Mouse (Mus musculus): Measurements from ENCODE around the gene Pcgf1. TPM values are rescaled to one million over a fixed set of nuclear protein-coding genes. Genes with fewer than 3 reads are reported as not detected.
A peak's percentile ranks its signal among the peaks of the same experiment; 100 is the strongest.

The Pcgf1 gene
- polyA plus RNA-seq, 1 experiment from 2014 or later, result 22.6 TPM

- WGBS, result 12% methylated on average over 6 of the region's 6 CpGs
- Histone ChIP-seq H3K4me2 (ENCODE audit: low read depth, low read length) (no peak overlapping the region), H3K36me3 (ENCODE audit: control insufficient read depth, insufficient read depth, low read length) (peaks cover 20% of the 10 kb centered on the region), H3K27me3 (replicated peaks; ENCODE audit: control insufficient read depth, insufficient read depth, low read length) (peaks cover 69% of the 10 kb centered on the region), H3K9me3 (ENCODE audit: control insufficient read depth, low read length) (no peaks in the 10 kb centered on the region), H3K27ac (replicated peaks; ENCODE audit: low read depth, low read length) (no peak overlapping the region), H3K4me1 (ENCODE audit: control insufficient read depth, insufficient read depth, low read length) (peaks cover 15% of the 10 kb centered on the region), H3K9ac (ENCODE audit: low read depth, low read length) (no peak overlapping the region), H3K4me3 (ENCODE audit: low read depth, low read length) (no peak overlapping the region)
- ATAC-seq (ENCODE audit: low read depth) (no peak), DNase-seq (ENCODE audit: low spot score) (no peak)
Observed at GRCm38 (mm10) chr6:83084477-83084876, 6.8 kb downstream of the Pcgf1 start.

GRCm38 (mm10) chr6:83086121-83087035 lies 8.7 kb downstream of the Pcgf1 start, which contains the start of gene Lbx2:
TSS of gene Lbx2 (plus strand) at chr6:83086367.
- Histone ChIP-seq H3K4me2 (ENCODE audit: low read depth, low read length) (peak within 1 kb of the TSS; percentile 48), H3K4me1 (ENCODE audit: control insufficient read depth, insufficient read depth, low read length) (peaks cover 15% of the 10 kb centered on the region), H3K27ac (replicated peaks; ENCODE audit: low read depth, low read length) (no peak within 1 kb of the TSS), H3K9ac (ENCODE audit: low read depth, low read length) (peak within 1 kb of the TSS; percentile 30; the same call in 1 of the 2 replicates), H3K9me3 (ENCODE audit: control insufficient read depth, low read length) (no peaks in the 10 kb centered on the region), H3K4me3 (ENCODE audit: low read depth, low read length) (peak within 1 kb of the TSS; percentile 18), H3K27me3 (replicated peaks; ENCODE audit: control insufficient read depth, insufficient read depth, low read length) (peaks cover 83% of the 10 kb centered on the region), H3K36me3 (ENCODE audit: control insufficient read depth, insufficient read depth, low read length) (peaks cover 7% of the 10 kb centered on the region; the same call in 1 of the 2 replicates)
- ATAC-seq (ENCODE audit: low read depth), result no peak
- WGBS, result 4% methylated on average over 29 of the region's 42 CpGs
- DNase-seq (ENCODE audit: low spot score), result no peak

DNA sequence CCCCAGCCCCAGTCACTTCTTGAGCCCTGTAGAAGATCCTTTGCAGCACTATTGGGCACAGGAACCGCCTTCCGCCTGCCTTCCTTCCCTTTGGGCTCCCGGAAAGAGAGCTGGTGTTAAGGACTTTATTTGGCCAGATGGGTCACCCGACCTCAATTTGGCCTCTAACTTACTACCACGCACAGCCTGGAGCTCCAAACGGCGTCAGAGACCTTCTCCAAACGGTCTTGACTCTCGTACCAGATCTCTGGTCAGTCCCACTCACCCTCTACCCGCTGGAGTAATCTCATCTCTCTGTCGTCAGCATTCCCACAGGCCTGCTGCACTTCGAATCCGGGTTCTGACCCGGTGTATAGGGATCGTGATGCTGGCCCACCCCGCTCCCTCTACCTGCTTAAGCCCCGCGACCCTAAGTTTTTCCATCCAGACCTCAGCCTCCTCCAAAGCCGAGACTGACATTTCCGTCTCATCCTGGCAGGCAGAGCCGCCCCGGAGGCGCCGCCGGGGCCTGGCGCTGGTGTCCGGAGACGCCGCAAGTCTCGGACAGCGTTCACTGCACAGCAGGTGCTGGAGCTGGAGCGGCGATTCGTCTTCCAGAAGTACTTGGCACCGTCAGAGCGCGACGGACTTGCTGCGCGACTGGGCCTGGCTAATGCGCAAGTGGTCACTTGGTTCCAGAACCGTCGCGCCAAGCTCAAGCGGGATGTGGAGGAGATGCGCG lies 9.7 kb downstream of the Pcgf1 start:
- WGBS, result 4% methylated on average over 47 of the region's 47 CpGs
- Histone ChIP-seq H3K27me3 (replicated peaks; ENCODE audit: control insufficient read depth, insufficient read depth, low read length) (peaks cover 82% of the 10 kb centered on the region), H3K9ac (ENCODE audit: low read depth, low read length) (0 out of 2 replicates have a peak overlapping the region, but pooled peaks have one; percentile 30), H3K4me1 (ENCODE audit: control insufficient read depth, insufficient read depth, low read length) (peaks cover 15% of the 10 kb centered on the region), H3K4me3 (ENCODE audit: low read depth, low read length) (peak overlapping the region; percentile 27), H3K9me3 (ENCODE audit: control insufficient read depth, low read length) (no peaks in the 10 kb centered on the region), H3K4me2 (ENCODE audit: low read depth, low read length) (peak overlapping the region; percentile 40), H3K27ac (replicated peaks; ENCODE audit: low read depth, low read length) (no peak overlapping the region), H3K36me3 (ENCODE audit: control insufficient read depth, insufficient read depth, low read length) (no peaks in the 10 kb centered on the region)
- DNase-seq (ENCODE audit: low spot score) (no peak), ATAC-seq (ENCODE audit: low read depth) (no peak)

GRCm38 (mm10) chr6:83087926-83088260 lies 10.2 kb downstream of the Pcgf1 start:
- Histone ChIP-seq H3K27me3 (replicated peaks; ENCODE audit: control insufficient read depth, insufficient read depth, low read length) (peaks cover 76% of the 10 kb centered on the region), H3K4me3 (ENCODE audit: low read depth, low read length) (peak overlapping the region; percentile 27), H3K9me3 (ENCODE audit: control insufficient read depth, low read length) (no peaks in the 10 kb centered on the region), H3K4me2 (ENCODE audit: low read depth, low read length) (peak overlapping the region; percentile 40), H3K27ac (replicated peaks; ENCODE audit: low read depth, low read length) (no peak overlapping the region), H3K4me1 (ENCODE audit: control insufficient read depth, insufficient read depth, low read length) (peaks cover 15% of the 10 kb centered on the region), H3K9ac (ENCODE audit: low read depth, low read length) (no peak overlapping the region), H3K36me3 (ENCODE audit: control insufficient read depth, insufficient read depth, low read length) (no peaks in the 10 kb centered on the region)
- 9% methylated on average over 9 of the region's 9 CpGs for WGBS
- ATAC-seq (ENCODE audit: low read depth) (no peak), DNase-seq (ENCODE audit: low spot score) (no peak)

DNA sequence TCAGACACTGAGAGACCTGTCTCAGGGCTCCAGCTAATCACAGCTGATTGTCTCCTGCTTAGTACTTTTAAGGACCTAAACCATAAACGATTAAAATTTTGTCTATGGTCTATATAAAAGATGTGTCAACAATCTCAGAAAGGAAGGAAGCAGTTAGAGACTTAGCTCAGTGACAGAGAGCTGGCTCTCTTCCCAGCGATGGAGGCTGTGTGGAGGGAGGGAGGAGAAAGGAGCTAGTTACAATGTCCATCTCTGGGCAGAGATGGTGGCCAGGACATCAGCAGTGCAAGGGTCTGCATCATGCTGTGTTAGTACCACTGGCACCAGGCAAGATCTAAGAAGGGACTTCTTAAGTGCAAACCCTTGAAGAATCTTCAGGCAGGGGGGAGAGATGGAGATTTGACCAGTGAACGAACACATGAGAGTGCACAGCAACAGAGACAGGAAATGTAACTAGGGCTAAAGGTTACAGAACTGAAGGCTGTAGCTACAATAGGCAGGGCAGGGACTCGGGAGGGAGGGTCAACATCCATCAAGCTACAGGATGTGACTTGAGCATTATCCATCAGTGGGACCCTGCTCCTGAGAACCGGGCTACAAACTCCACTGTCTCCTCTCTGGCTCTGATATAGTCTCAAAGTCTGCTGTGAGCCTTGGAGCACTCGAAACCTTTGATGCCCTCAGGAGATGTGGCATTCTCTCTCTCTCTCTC lies 14.9 kb downstream of the Pcgf1 start:
- ATAC-seq (ENCODE audit: low read depth), result no peak
- 31% methylated on average over 6 of the region's 6 CpGs for WGBS
- Histone ChIP-seq H3K4me3 (ENCODE audit: low read depth, low read length) (no peak overlapping the region), H3K4me1 (ENCODE audit: control insufficient read depth, insufficient read depth, low read length) (peaks cover 3% of the 10 kb centered on the region), H3K36me3 (ENCODE audit: control insufficient read depth, insufficient read depth, low read length) (no peaks in the 10 kb centered on the region), H3K27me3 (replicated peaks; ENCODE audit: control insufficient read depth, insufficient read depth, low read length) (peaks cover 32% of the 10 kb centered on the region), H3K4me2 (ENCODE audit: low read depth, low read length) (no peak overlapping the region), H3K9ac (ENCODE audit: low read depth, low read length) (no peak overlapping the region), H3K27ac (replicated peaks; ENCODE audit: low read depth, low read length) (no peak overlapping the region), H3K9me3 (ENCODE audit: control insufficient read depth, low read length) (peaks cover 4% of the 10 kb centered on the region; the same call in 1 of the 2 replicates)
- no peak for DNase-seq (ENCODE audit: low spot score)

DNA sequence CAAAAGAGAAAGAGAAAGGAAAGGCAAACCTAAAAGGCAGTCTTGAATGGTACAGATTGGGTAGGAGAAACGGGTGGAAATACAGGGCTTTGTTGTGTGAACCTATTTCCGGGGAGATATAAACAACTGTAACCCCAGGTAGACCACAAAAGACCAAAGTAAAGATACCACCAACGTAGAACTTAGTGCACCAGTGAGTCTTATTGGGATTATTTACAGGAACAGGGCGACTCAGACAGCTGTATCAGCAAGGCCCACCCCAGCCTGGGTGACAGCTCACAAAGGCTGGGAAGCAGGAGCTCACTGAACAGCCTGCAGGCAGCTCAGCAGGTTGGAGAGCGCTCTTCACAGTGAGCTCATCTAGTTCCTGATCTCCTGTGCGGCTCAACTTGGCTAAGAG lies 18.3 kb downstream of the Pcgf1 start:
- H3K4me3 ChIP-seq (ENCODE audit: low read depth, low read length), result no peak overlapping the region
- no peak overlapping the region for H3K9ac ChIP-seq (ENCODE audit: low read depth, low read length)
- H3K27ac ChIP-seq (replicated peaks; ENCODE audit: low read depth, low read length), result no peak overlapping the region
- ATAC-seq (ENCODE audit: low read depth), result no peak
- 41% methylated on average over 6 of the region's 6 CpGs for WGBS
- H3K4me2 ChIP-seq (ENCODE audit: low read depth, low read length), result no peak overlapping the region
- peaks cover 4% of the 10 kb centered on the region; the same call in 1 of the 2 replicates for H3K9me3 ChIP-seq (ENCODE audit: control insufficient read depth, low read length)
- H3K27me3 ChIP-seq (replicated peaks; ENCODE audit: control insufficient read depth, insufficient read depth, low read length), result 0 out of 2 replicates have a peak, but pooled peaks cover 5% of the 10 kb centered on the region
- H3K36me3 ChIP-seq (ENCODE audit: control insufficient read depth, insufficient read depth, low read length), result no peaks in the 10 kb centered on the region
- no peaks in the 10 kb centered on the region for H3K4me1 ChIP-seq (ENCODE audit: control insufficient read depth, insufficient read depth, low read length)
- DNase-seq (ENCODE audit: low spot score), result no peak

DNA sequence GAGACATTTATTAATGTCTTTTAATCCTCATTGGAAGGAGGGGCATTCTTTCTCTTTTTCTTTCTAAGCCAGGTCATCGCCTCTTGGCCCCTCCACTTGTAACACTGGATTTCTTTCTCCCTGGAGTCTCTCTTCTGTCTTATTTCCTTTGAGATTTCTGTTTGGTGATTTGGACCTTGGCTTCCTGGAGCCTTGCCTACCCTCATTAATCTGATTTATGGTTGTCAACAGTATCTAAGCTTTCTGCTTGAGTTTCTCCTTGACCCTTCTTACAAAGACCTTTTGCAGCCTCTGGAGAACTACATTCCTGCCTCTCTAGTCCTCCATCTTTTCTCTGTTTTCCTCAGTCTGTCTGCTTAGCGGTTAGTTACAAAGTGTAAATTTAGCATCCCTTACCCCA lies 20.7 kb downstream of the Pcgf1 start:
- Histone ChIP-seq H3K27me3 (replicated peaks; ENCODE audit: control insufficient read depth, insufficient read depth, low read length) (0 out of 2 replicates have a peak, but pooled peaks cover 5% of the 10 kb centered on the region), H3K9ac (ENCODE audit: low read depth, low read length) (no peak overlapping the region), H3K27ac (replicated peaks; ENCODE audit: low read depth, low read length) (no peak overlapping the region), H3K4me3 (ENCODE audit: low read depth, low read length) (no peak overlapping the region), H3K36me3 (ENCODE audit: control insufficient read depth, insufficient read depth, low read length) (no peaks in the 10 kb centered on the region), H3K4me2 (ENCODE audit: low read depth, low read length) (no peak overlapping the region), H3K9me3 (ENCODE audit: control insufficient read depth, low read length) (peaks cover 4% of the 10 kb centered on the region; the same call in 1 of the 2 replicates), H3K4me1 (ENCODE audit: control insufficient read depth, insufficient read depth, low read length) (peaks cover 5% of the 10 kb centered on the region; the same call in 1 of the 2 replicates)
- WGBS, result 63% methylated on average over 2 of the region's 2 CpGs
- ATAC-seq (ENCODE audit: low read depth) (no peak), DNase-seq (ENCODE audit: low spot score) (no peak)

DNA sequence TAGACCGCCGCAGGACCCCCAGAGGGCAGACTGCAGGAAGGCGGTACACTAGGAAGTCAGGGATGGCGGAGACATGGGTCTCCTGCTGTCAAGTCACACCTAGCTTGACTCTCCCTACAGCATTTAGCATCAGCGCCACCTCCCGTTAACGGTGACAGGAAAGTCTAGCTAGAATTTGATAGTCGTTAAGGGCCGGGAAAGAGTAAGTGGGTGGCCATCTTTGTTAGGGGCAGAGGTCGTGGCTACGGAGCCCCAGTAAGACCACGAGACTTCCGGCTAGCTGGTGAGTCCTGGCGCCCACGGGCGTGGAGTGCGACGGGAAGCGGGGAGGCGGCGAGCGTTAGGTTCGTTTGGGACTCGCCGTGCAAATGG lies 23.6 kb downstream of the Pcgf1 start, which contains the start of the genes Ccdc142 and Gm42688:
Gene Ccdc142 (plus strand): TSS at position 286 of the 372 bp plus-strand sequence.
Gene Gm42688 (plus strand): TSS at position 302 of the 372 bp plus-strand sequence.
- WGBS, result 2% methylated on average over 11 of the region's 25 CpGs
- H3K36me3 ChIP-seq (ENCODE audit: control insufficient read depth, insufficient read depth, low read length), result 0 out of 2 replicates have a peak, but pooled peaks cover 3% of the 10 kb centered on the region
- peaks cover 5% of the 10 kb centered on the region; the same call in 1 of the 2 replicates for H3K4me1 ChIP-seq (ENCODE audit: control insufficient read depth, insufficient read depth, low read length)
- H3K9me3 ChIP-seq (ENCODE audit: control insufficient read depth, low read length), result no peaks in the 10 kb centered on the region
- H3K27ac ChIP-seq (replicated peaks; ENCODE audit: low read depth, low read length), result peak within 1 kb of the TSS; percentile 74
- peak within 1 kb of the TSS; percentile 97 for H3K4me2 ChIP-seq (ENCODE audit: low read depth, low read length)
- DNase-seq (ENCODE audit: low spot score) (peak; percentile 94), ATAC-seq (ENCODE audit: low read depth) (peak; percentile 89)
- H3K9ac ChIP-seq (ENCODE audit: low read depth, low read length), result peak within 1 kb of the TSS; percentile 73
- peak within 1 kb of the TSS; percentile 73 for H3K4me3 ChIP-seq (ENCODE audit: low read depth, low read length)
- H3K27me3 ChIP-seq (replicated peaks; ENCODE audit: control insufficient read depth, insufficient read depth, low read length), result 0 out of 2 replicates have a peak, but pooled peaks cover 5% of the 10 kb centered on the region
